Mouse (Mus musculus): ENCODE measurements around the gene Zscan25. TPM values are rescaled to one million over a fixed set of nuclear protein-coding genes. Genes with fewer than 3 reads are reported as not detected.
"Not testable (repeated sequence)": the region's sequence is repeated elsewhere in the genome, so short reads cannot be mapped to it uniquely, and the experiment has no call there.

Gene Zscan25
- polyA plus RNA-seq (2014; fragmentation: Nextera tagmentation; extraction: Ambion mirVana) = 0.61 and 1.0 TPM in 2 replicates

GRCm38 (mm10) chr5:145280371-145281143, at the start of gene Zscan25:
Zscan25 (plus strand) TSS chr5:145280500.
- peak; percentile 100 for ATAC-seq (ENCODE audit: low FRiP score)
- H3K4me3 ChIP-seq (ENCODE audit: low read depth, low read length) = peak within 1 kb of the TSS; percentile 81
- no peaks in the 10 kb centered on the region for H3K9me3 ChIP-seq (ENCODE audit: control insufficient read depth, low read length)
- H3K4me2 ChIP-seq = peak within 1 kb of the TSS; percentile 70
- peaks cover 8% of the 10 kb centered on the region; the same call in 1 of the 2 replicates for H3K4me1 ChIP-seq (ENCODE audit: control insufficient read depth, insufficient read depth, low read length)
- DNase-seq (ENCODE audit: low spot score, missing footprints) = peak; percentile 97
- WGBS = under 1% methylated on average over 50 of the region's 50 CpGs
- H3K9ac ChIP-seq (ENCODE audit: low read length) = peak within 1 kb of the TSS; percentile 92
- H3K36me3 ChIP-seq (ENCODE audit: control insufficient read depth, insufficient read depth, low read length) = peaks cover 14% of the 10 kb centered on the region
- H3K27ac ChIP-seq (ENCODE audit: low read depth, low read length) = peak within 1 kb of the TSS; percentile 77
- H3K27me3 ChIP-seq (ENCODE audit: control insufficient read depth, insufficient read depth, low read length) = no peaks in the 10 kb centered on the region

- Histone ChIP-seq H3K4me1 (ENCODE audit: control insufficient read depth, insufficient read depth, low read length) (peaks cover 7% of the 10 kb centered on the region), H3K27ac (ENCODE audit: low read depth, low read length) (no peak overlapping the region), H3K9ac (ENCODE audit: low read length) (peak overlapping the region; percentile 86; the same call in 1 of the 2 replicates), H3K4me3 (ENCODE audit: low read depth, low read length) (peak overlapping the region; percentile 98; the same call in 1 of the 2 replicates), H3K4me2 (peak overlapping the region; percentile 68), H3K36me3 (ENCODE audit: control insufficient read depth, insufficient read depth, low read length) (peaks cover 15% of the 10 kb centered on the region), H3K27me3 (ENCODE audit: control insufficient read depth, insufficient read depth, low read length) (no peaks in the 10 kb centered on the region), H3K9me3 (ENCODE audit: control insufficient read depth, low read length) (no peaks in the 10 kb centered on the region)
- DNase-seq (ENCODE audit: low spot score, missing footprints) (no peak), ATAC-seq (ENCODE audit: low FRiP score) (no peak)
- WGBS = 84% methylated on average over 4 of the region's 4 CpGs
These were observed 49.7 kb upstream of the Zscan25 start for GRCm38 (mm10) chr5:145230641-145231040.

DNA sequence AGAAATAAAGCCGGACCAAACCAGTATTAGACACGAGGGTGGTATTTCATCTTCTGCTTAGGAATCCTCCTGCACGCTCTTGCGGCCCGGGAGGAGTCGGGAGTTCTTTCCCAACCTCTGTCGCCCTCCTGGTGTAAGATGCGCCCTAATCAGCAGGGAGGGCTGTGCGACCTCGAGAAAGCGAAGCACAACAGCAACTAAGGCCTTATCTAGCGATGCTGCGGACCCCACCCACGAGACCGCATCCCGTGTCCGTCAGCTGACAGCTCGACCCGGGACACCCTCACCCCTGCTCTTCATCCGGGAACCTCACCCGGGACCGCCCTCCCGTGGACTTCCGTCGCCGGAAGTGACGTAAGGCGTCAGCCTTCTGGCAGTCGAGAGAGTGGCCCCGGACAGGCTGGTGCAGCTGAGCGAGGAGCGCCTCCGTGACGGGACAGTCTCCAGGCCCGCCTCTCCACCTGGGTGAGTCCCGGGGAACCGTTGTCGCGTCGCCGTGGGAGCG, 48.9 kb upstream of the Zscan25 start, which contains the start of gene Zfp655:
Zfp655 (plus strand) TSS at position 349 of the 505 bp plus-strand sequence.
- Histone ChIP-seq H3K9me3 (ENCODE audit: control insufficient read depth, low read length) (no peaks in the 10 kb centered on the region), H3K36me3 (ENCODE audit: control insufficient read depth, insufficient read depth, low read length) (peaks cover 17% of the 10 kb centered on the region), H3K9ac (ENCODE audit: low read length) (peak within 1 kb of the TSS; percentile 86), H3K4me2 (peak within 1 kb of the TSS; percentile 68), H3K27ac (ENCODE audit: low read depth, low read length) (peak within 1 kb of the TSS; percentile 73), H3K4me1 (ENCODE audit: control insufficient read depth, insufficient read depth, low read length) (peaks cover 7% of the 10 kb centered on the region), H3K27me3 (ENCODE audit: control insufficient read depth, insufficient read depth, low read length) (no peaks in the 10 kb centered on the region), H3K4me3 (ENCODE audit: low read depth, low read length) (peak within 1 kb of the TSS; percentile 98)
- under 1% methylated on average over 42 of the region's 42 CpGs for WGBS
- ATAC-seq (ENCODE audit: low FRiP score) (peak; percentile 99), DNase-seq (ENCODE audit: low spot score, missing footprints) (peak; percentile 99)

DNA sequence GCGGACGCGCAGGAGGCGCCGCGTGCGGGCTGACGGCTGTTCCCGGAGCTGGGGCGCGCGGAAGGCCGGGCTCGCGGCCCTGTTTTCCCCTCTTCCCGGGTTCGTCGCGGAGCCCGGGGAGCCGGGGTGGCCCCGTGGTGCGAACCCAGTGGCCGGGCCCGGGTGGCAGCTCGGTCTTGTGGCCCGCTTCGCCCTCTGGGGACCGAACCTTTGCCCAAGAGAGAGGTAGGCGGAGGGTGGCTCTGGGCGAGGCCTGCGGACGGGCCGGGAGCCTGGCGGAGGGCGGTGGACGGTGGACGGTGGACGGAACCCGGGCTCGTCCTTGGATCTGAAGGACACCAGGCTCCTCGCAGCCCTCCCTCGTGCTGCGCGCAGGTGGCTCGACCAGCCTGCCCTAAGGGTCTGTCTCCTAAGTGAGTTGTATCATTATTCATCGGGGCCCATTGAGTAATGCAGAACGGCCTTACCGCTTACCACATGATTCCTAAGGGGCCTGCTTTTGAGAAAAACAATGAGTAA, 48.3 kb upstream of the Zscan25 start:
- Histone ChIP-seq H3K9ac (ENCODE audit: low read length) (peak overlapping the region; percentile 86), H3K4me2 (peak overlapping the region; percentile 68), H3K27ac (ENCODE audit: low read depth, low read length) (peak overlapping the region; percentile 73), H3K36me3 (ENCODE audit: control insufficient read depth, insufficient read depth, low read length) (peaks cover 17% of the 10 kb centered on the region), H3K4me1 (ENCODE audit: control insufficient read depth, insufficient read depth, low read length) (peaks cover 7% of the 10 kb centered on the region), H3K27me3 (ENCODE audit: control insufficient read depth, insufficient read depth, low read length) (no peaks in the 10 kb centered on the region), H3K9me3 (ENCODE audit: control insufficient read depth, low read length) (no peaks in the 10 kb centered on the region), H3K4me3 (ENCODE audit: low read depth, low read length) (peak overlapping the region; percentile 98)
- peak; percentile 66 for ATAC-seq (ENCODE audit: low FRiP score)
- DNase-seq (ENCODE audit: low spot score, missing footprints) = no peak
- under 1% methylated on average over 49 of the region's 49 CpGs for WGBS

DNA sequence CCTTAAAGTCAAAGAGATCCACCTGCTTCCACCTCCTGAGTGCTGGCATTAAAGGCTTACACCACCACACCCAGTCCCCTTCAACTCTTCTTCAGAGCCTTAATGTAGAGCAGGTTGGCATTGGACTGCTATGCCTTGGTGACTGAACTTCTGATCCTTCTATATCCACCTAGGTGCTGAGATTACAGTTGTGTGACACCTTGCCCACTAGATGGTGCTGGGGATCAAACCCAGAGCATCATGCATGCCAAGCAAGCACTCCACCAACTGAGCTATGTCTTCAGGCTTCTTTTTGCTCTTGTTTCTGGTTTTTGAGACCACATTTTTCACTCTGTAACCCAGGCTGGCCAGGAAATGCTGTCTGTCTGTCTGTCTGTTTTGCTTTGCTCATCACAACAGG, 45.7 kb upstream of the Zscan25 start:
- no peak overlapping the region for H3K9ac ChIP-seq (ENCODE audit: low read length)
- H3K36me3 ChIP-seq (ENCODE audit: control insufficient read depth, insufficient read depth, low read length) = peaks cover 17% of the 10 kb centered on the region
- no peak for ATAC-seq (ENCODE audit: low FRiP score)

GRCm38 (mm10) chr5:145249520-145249919, 30.8 kb upstream of the Zscan25 start:
- ATAC-seq (ENCODE audit: low FRiP score) (no peak), DNase-seq (ENCODE audit: low spot score, missing footprints) (no peak)
- Histone ChIP-seq H3K4me2 (no peak overlapping the region), H3K4me1 (ENCODE audit: control insufficient read depth, insufficient read depth, low read length) (no peaks in the 10 kb centered on the region), H3K4me3 (ENCODE audit: low read depth, low read length) (no peak overlapping the region), H3K27ac (ENCODE audit: low read depth, low read length) (no peak overlapping the region), H3K36me3 (ENCODE audit: control insufficient read depth, insufficient read depth, low read length) (peaks cover 8% of the 10 kb centered on the region; the same call in 1 of the 2 replicates), H3K27me3 (ENCODE audit: control insufficient read depth, insufficient read depth, low read length) (no peaks in the 10 kb centered on the region), H3K9ac (ENCODE audit: low read length) (no peak overlapping the region), H3K9me3 (ENCODE audit: control insufficient read depth, low read length) (no peaks in the 10 kb centered on the region)
- WGBS = 95% methylated on average over 3 of the region's 3 CpGs

More for the DNA sequence above, 45.7 kb upstream of the Zscan25 start:
- Histone ChIP-seq H3K27me3 (ENCODE audit: control insufficient read depth, insufficient read depth, low read length) (no peaks in the 10 kb centered on the region), H3K4me3 (ENCODE audit: low read depth, low read length) (no peak overlapping the region), H3K27ac (ENCODE audit: low read depth, low read length) (no peak overlapping the region), H3K9me3 (ENCODE audit: control insufficient read depth, low read length) (no peaks in the 10 kb centered on the region), H3K4me2 (no peak overlapping the region), H3K4me1 (ENCODE audit: control insufficient read depth, insufficient read depth, low read length) (peaks cover 7% of the 10 kb centered on the region)
- no peak for DNase-seq (ENCODE audit: low spot score, missing footprints)

- DNase-seq (ENCODE audit: low spot score, missing footprints); H3K36me3 ChIP-seq (ENCODE audit: control insufficient read depth, insufficient read depth, low read length); ATAC-seq (ENCODE audit: low FRiP score); H3K4me1 ChIP-seq (ENCODE audit: control insufficient read depth, insufficient read depth, low read length); H3K4me2 ChIP-seq; H3K9ac ChIP-seq (ENCODE audit: low read length); H3K4me3 ChIP-seq (ENCODE audit: low read depth, low read length); H3K9me3 ChIP-seq (ENCODE audit: control insufficient read depth, low read length); H3K27me3 ChIP-seq (ENCODE audit: control insufficient read depth, insufficient read depth, low read length); H3K27ac ChIP-seq (ENCODE audit: low read depth, low read length): not testable (repeated sequence)
- WGBS = 86% methylated on average over 2 of the region's 2 CpGs
These were observed 6.7 kb upstream of the Zscan25 start for GRCm38 (mm10) chr5:145273568-145273967.

GRCm38 (mm10) chr5:145279948-145280347, 352 bp upstream of the Zscan25 start:
- peak overlapping the region; percentile 81; the same call in 1 of the 2 replicates for H3K4me3 ChIP-seq (ENCODE audit: low read depth, low read length)
- ATAC-seq (ENCODE audit: low FRiP score) (peak; percentile 38; the same call in 1 of the 2 replicates), DNase-seq (ENCODE audit: low spot score, missing footprints) (no peak)
- WGBS = 97% methylated on average over 2 of the region's 2 CpGs
- peaks cover 14% of the 10 kb centered on the region for H3K36me3 ChIP-seq (ENCODE audit: control insufficient read depth, insufficient read depth, low read length)
- no peaks in the 10 kb centered on the region for H3K9me3 ChIP-seq (ENCODE audit: control insufficient read depth, low read length)
- H3K4me1 ChIP-seq (ENCODE audit: control insufficient read depth, insufficient read depth, low read length) = peaks cover 8% of the 10 kb centered on the region; the same call in 1 of the 2 replicates
- H3K4me2 ChIP-seq = no peak overlapping the region
- no peak overlapping the region for H3K9ac ChIP-seq (ENCODE audit: low read length)
- H3K27ac ChIP-seq (ENCODE audit: low read depth, low read length) = no peak overlapping the region
- H3K27me3 ChIP-seq (ENCODE audit: control insufficient read depth, insufficient read depth, low read length) = no peaks in the 10 kb centered on the region

GRCm38 (mm10) chr5:145288382-145288781, 8.1 kb downstream of the Zscan25 start:
- no peak for ATAC-seq (ENCODE audit: low FRiP score)
- Histone ChIP-seq H3K4me3 (ENCODE audit: low read depth, low read length) (no peak overlapping the region), H3K4me2 (no peak overlapping the region), H3K27me3 (ENCODE audit: control insufficient read depth, insufficient read depth, low read length) (no peaks in the 10 kb centered on the region), H3K4me1 (ENCODE audit: control insufficient read depth, insufficient read depth, low read length) (no peaks in the 10 kb centered on the region), H3K9ac (ENCODE audit: low read length) (no peak overlapping the region), H3K36me3 (ENCODE audit: control insufficient read depth, insufficient read depth, low read length) (peaks cover 45% of the 10 kb centered on the region), H3K9me3 (ENCODE audit: control insufficient read depth, low read length) (no peaks in the 10 kb centered on the region), H3K27ac (ENCODE audit: low read depth, low read length) (no peak overlapping the region)
- DNase-seq (ENCODE audit: low spot score, missing footprints) = no peak
- 97% methylated on average over 5 of the region's 5 CpGs for WGBS

All from midbrain, embryonic 11.5 days (tissue).